Mouse (Mus musculus): ENCODE measurements around the gene Sfswap. TPM values are rescaled to one million over a fixed set of nuclear protein-coding genes. Genes with fewer than 3 reads are reported as not detected.

The Sfswap gene
- polyA plus RNA-seq, 1 experiment from 2014 or later: 45.7 TPM

DNA sequence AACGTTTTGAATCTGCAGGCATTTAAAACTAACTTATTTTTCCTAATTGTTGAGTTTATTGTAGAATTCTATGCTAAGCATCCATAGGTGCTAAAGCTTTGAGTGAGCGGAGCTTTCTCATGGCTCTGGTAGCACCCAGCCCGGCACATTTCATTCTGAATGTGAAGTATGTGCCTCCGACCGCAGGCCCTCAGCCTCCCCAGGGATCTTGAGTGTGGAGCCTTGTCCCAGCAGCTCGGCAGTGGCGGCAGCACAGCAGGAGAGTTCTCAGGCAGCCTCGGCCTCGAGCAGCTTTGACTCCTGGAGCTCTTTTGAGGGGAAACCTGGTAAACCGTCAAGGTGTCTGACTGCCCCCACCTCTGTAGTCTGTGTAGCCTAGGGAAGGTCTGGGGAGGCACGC, 58.3 kb downstream of the Sfswap start:
- Histone ChIP-seq H3K9me3 (ENCODE audit: control insufficient read depth, low read length) (no peaks in the 10 kb centered on the region), H3K27me3 (replicated peaks; ENCODE audit: control insufficient read depth, insufficient read depth, low read length) (no peaks in the 10 kb centered on the region), H3K36me3 (ENCODE audit: control insufficient read depth, insufficient read depth, low read length) (peaks cover 99% of the 10 kb centered on the region), H3K4me3 (ENCODE audit: low read depth, low read length) (no peak overlapping the region), H3K27ac (ENCODE audit: low read depth) (no peak overlapping the region), H3K4me1 (replicated peaks; ENCODE audit: control insufficient read depth, insufficient read depth, low read length) (no peaks in the 10 kb centered on the region), H3K4me2 (ENCODE audit: low read length) (no peak overlapping the region), H3K9ac (ENCODE audit: low read length) (no peak overlapping the region)
- ATAC-seq (replicated peaks; ENCODE audit: low FRiP score, low TSS enrichment, low read depth) (no peak), DNase-seq (ENCODE audit: low spot score) (no peak)
- 79% methylated on average over 11 of the region's 11 CpGs for WGBS

GRCm38 (mm10) chr5:129562342-129562741, 61.3 kb downstream of the Sfswap start:
- Histone ChIP-seq H3K4me2 (ENCODE audit: low read length) (no peak overlapping the region), H3K4me3 (ENCODE audit: low read depth, low read length) (no peak overlapping the region), H3K27me3 (replicated peaks; ENCODE audit: control insufficient read depth, insufficient read depth, low read length) (no peaks in the 10 kb centered on the region), H3K27ac (ENCODE audit: low read depth) (no peak overlapping the region), H3K9me3 (ENCODE audit: control insufficient read depth, low read length) (no peaks in the 10 kb centered on the region), H3K4me1 (replicated peaks; ENCODE audit: control insufficient read depth, insufficient read depth, low read length) (no peaks in the 10 kb centered on the region), H3K36me3 (ENCODE audit: control insufficient read depth, insufficient read depth, low read length) (peaks cover 99% of the 10 kb centered on the region), H3K9ac (ENCODE audit: low read length) (no peak overlapping the region)
- DNase-seq (ENCODE audit: low spot score) (no peak), ATAC-seq (replicated peaks; ENCODE audit: low FRiP score, low TSS enrichment, low read depth) (no peak)
- 91% methylated on average over 8 of the region's 8 CpGs for WGBS

GRCm38 (mm10) chr5:129568596-129568995, 67.6 kb downstream of the Sfswap start:
- Histone ChIP-seq H3K4me2 (ENCODE audit: low read length) (no peak overlapping the region), H3K4me1 (replicated peaks; ENCODE audit: control insufficient read depth, insufficient read depth, low read length) (no peaks in the 10 kb centered on the region), H3K9ac (ENCODE audit: low read length) (no peak overlapping the region), H3K36me3 (ENCODE audit: control insufficient read depth, insufficient read depth, low read length) (peaks cover 85% of the 10 kb centered on the region), H3K27me3 (replicated peaks; ENCODE audit: control insufficient read depth, insufficient read depth, low read length) (no peaks in the 10 kb centered on the region), H3K9me3 (ENCODE audit: control insufficient read depth, low read length) (no peaks in the 10 kb centered on the region), H3K4me3 (ENCODE audit: low read depth, low read length) (no peak overlapping the region), H3K27ac (ENCODE audit: low read depth) (no peak overlapping the region)
- 90% methylated on average over 4 of the region's 4 CpGs for WGBS
- ATAC-seq (replicated peaks; ENCODE audit: low FRiP score, low TSS enrichment, low read depth): no peak
- no peak for DNase-seq (ENCODE audit: low spot score)

- WGBS: 54% methylated on average over 12 of the region's 12 CpGs
- Histone ChIP-seq H3K9me3 (ENCODE audit: control insufficient read depth, low read length) (no peaks in the 10 kb centered on the region), H3K36me3 (ENCODE audit: control insufficient read depth, insufficient read depth, low read length) (no peaks in the 10 kb centered on the region), H3K27me3 (replicated peaks; ENCODE audit: control insufficient read depth, insufficient read depth, low read length) (peaks cover 27% of the 10 kb centered on the region), H3K4me2 (ENCODE audit: low read length) (no peak overlapping the region), H3K4me3 (ENCODE audit: low read depth, low read length) (no peak overlapping the region), H3K27ac (ENCODE audit: low read depth) (no peak overlapping the region), H3K4me1 (replicated peaks; ENCODE audit: control insufficient read depth, insufficient read depth, low read length) (no peaks in the 10 kb centered on the region), H3K9ac (ENCODE audit: low read length) (no peak overlapping the region)
- ATAC-seq (replicated peaks; ENCODE audit: low FRiP score, low TSS enrichment, low read depth) (no peak), DNase-seq (ENCODE audit: low spot score) (no peak)
These were observed 77.2 kb downstream of the Sfswap start for GRCm38 (mm10) chr5:129578201-129578600.

GRCm38 (mm10) chr5:129580046-129580445, 79.0 kb downstream of the Sfswap start:
- no peaks in the 10 kb centered on the region; the same call in 1 of the 2 replicates for H3K4me1 ChIP-seq (replicated peaks; ENCODE audit: control insufficient read depth, insufficient read depth, low read length)
- H3K9ac ChIP-seq (ENCODE audit: low read length): no peak overlapping the region
- DNase-seq (ENCODE audit: low spot score) (no peak), ATAC-seq (replicated peaks; ENCODE audit: low FRiP score, low TSS enrichment, low read depth) (no peak)
- no peaks in the 10 kb centered on the region for H3K36me3 ChIP-seq (ENCODE audit: control insufficient read depth, insufficient read depth, low read length)
- H3K9me3 ChIP-seq (ENCODE audit: control insufficient read depth, low read length): no peaks in the 10 kb centered on the region
- H3K4me3 ChIP-seq (ENCODE audit: low read depth, low read length): no peak overlapping the region
- no peak overlapping the region for H3K4me2 ChIP-seq (ENCODE audit: low read length)
- WGBS: 8% methylated on average over 6 of the region's 6 CpGs
- H3K27ac ChIP-seq (ENCODE audit: low read depth): no peak overlapping the region
- peaks cover 34% of the 10 kb centered on the region for H3K27me3 ChIP-seq (replicated peaks; ENCODE audit: control insufficient read depth, insufficient read depth, low read length)

GRCm38 (mm10) chr5:129580572-129580971, 79.6 kb downstream of the Sfswap start:
- no peaks in the 10 kb centered on the region; the same call in 1 of the 2 replicates for H3K4me1 ChIP-seq (replicated peaks; ENCODE audit: control insufficient read depth, insufficient read depth, low read length)
- no peak overlapping the region for H3K4me2 ChIP-seq (ENCODE audit: low read length)
- DNase-seq (ENCODE audit: low spot score): no peak
- H3K36me3 ChIP-seq (ENCODE audit: control insufficient read depth, insufficient read depth, low read length): no peaks in the 10 kb centered on the region
- 69% methylated on average over 9 of the region's 9 CpGs for WGBS
- H3K27ac ChIP-seq (ENCODE audit: low read depth): no peak overlapping the region
- no peak for ATAC-seq (replicated peaks; ENCODE audit: low FRiP score, low TSS enrichment, low read depth)
- no peaks in the 10 kb centered on the region for H3K9me3 ChIP-seq (ENCODE audit: control insufficient read depth, low read length)
- H3K4me3 ChIP-seq (ENCODE audit: low read depth, low read length): no peak overlapping the region
- H3K9ac ChIP-seq (ENCODE audit: low read length): no peak overlapping the region
- H3K27me3 ChIP-seq (replicated peaks; ENCODE audit: control insufficient read depth, insufficient read depth, low read length): peaks cover 40% of the 10 kb centered on the region

DNA sequence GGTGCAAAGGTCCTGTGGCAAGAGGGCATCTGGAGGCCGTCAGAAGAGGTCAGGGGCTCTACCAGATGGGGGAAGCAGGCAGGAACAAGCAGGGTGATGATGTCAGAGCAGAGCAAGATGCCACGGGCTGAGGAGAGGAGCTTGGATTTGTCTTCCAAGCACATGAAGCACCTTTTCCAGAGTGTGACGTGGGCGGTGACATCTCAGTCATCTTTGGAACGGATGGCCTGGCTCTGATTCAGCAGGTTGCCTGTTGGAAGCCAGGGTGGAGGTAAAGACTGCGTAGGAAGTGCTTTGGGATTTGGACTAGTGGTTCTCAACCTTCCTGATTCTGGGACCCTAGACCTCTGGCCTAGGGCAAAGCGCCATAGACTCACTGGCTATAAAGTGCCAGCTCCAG, 80.0 kb downstream of the Sfswap start:
- Histone ChIP-seq H3K9ac (ENCODE audit: low read length) (no peak overlapping the region), H3K4me3 (ENCODE audit: low read depth, low read length) (no peak overlapping the region), H3K27ac (ENCODE audit: low read depth) (no peak overlapping the region), H3K4me2 (ENCODE audit: low read length) (no peak overlapping the region), H3K9me3 (ENCODE audit: control insufficient read depth, low read length) (no peaks in the 10 kb centered on the region), H3K4me1 (replicated peaks; ENCODE audit: control insufficient read depth, insufficient read depth, low read length) (no peaks in the 10 kb centered on the region; the same call in 1 of the 2 replicates), H3K36me3 (ENCODE audit: control insufficient read depth, insufficient read depth, low read length) (no peaks in the 10 kb centered on the region), H3K27me3 (replicated peaks; ENCODE audit: control insufficient read depth, insufficient read depth, low read length) (peaks cover 43% of the 10 kb centered on the region)
- WGBS: 69% methylated on average over 7 of the region's 7 CpGs
- ATAC-seq (replicated peaks; ENCODE audit: low FRiP score, low TSS enrichment, low read depth) (no peak), DNase-seq (ENCODE audit: low spot score) (no peak)

- no peak overlapping the region for H3K27ac ChIP-seq (ENCODE audit: low read depth)
- peaks cover 50% of the 10 kb centered on the region for H3K27me3 ChIP-seq (replicated peaks; ENCODE audit: control insufficient read depth, insufficient read depth, low read length)
- ATAC-seq (replicated peaks; ENCODE audit: low FRiP score, low TSS enrichment, low read depth): peak; percentile 20; the same call in 1 of the 2 replicates
- H3K4me1 ChIP-seq (replicated peaks; ENCODE audit: control insufficient read depth, insufficient read depth, low read length): peaks cover 4% of the 10 kb centered on the region; the same call in 1 of the 2 replicates
- peak overlapping the region; percentile 99 for H3K4me2 ChIP-seq (ENCODE audit: low read length)
- H3K9ac ChIP-seq (ENCODE audit: low read length): peak overlapping the region; percentile 34; the same call in 1 of the 2 replicates
- DNase-seq (ENCODE audit: low spot score): no peak
- H3K9me3 ChIP-seq (ENCODE audit: control insufficient read depth, low read length): no peaks in the 10 kb centered on the region
- 4% methylated on average over 12 of the region's 12 CpGs for WGBS
- no peaks in the 10 kb centered on the region for H3K36me3 ChIP-seq (ENCODE audit: control insufficient read depth, insufficient read depth, low read length)
- peak overlapping the region; percentile 63 for H3K4me3 ChIP-seq (ENCODE audit: low read depth, low read length)
These were observed 82.3 kb downstream of the Sfswap start for GRCm38 (mm10) chr5:129583331-129583730.

DNA sequence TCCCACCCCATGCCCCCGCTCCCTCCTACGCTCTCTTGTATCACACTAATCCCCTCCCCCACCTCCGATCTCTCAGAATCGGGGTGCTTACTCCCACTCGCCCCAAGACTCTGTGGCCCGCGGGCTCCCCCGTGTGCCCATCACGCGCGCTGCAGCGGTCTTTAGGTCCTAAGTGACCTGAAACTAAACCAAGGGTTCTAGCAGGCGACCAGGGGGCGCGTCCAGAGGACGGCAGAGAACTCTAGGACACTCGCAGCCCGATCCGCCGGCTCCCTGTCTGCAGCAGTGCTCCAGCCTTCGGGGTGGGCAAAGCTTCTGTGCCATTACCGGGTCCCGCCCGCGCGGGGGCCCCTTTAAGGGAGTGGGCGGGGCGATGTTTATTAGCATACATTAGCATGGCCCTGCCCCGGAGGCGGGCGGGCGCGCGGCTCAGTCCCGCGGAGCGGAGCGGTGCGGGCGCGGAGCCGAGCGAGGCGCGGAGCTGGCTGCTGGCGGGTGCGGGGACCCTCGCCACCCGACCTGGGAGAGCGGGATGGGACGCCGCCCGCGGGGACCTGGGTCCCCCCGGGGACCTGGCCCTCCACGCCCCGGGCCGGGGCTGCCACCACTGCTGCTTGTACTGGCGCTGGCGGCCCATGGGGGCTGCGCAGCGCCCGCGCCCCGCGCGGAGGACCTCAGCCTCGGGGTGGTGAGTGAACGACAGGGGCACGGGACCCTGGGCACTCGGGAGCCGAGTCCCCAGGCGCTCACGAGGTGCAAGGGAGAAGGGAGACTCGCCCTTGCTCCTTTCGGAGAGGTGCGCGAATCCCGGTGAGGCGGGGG, 83.0 kb downstream of the Sfswap start, which contains the start of gene Mmp17:
Gene Mmp17, plus strand, starts transcription at position 409 of the 822 bp plus-strand sequence.
- H3K27ac ChIP-seq (ENCODE audit: low read depth): no peak within 1 kb of the TSS
- H3K27me3 ChIP-seq (replicated peaks; ENCODE audit: control insufficient read depth, insufficient read depth, low read length): peaks cover 50% of the 10 kb centered on the region
- peaks cover 4% of the 10 kb centered on the region; the same call in 1 of the 2 replicates for H3K4me1 ChIP-seq (replicated peaks; ENCODE audit: control insufficient read depth, insufficient read depth, low read length)
- no peaks in the 10 kb centered on the region for H3K36me3 ChIP-seq (ENCODE audit: control insufficient read depth, insufficient read depth, low read length)
- H3K9me3 ChIP-seq (ENCODE audit: control insufficient read depth, low read length): no peaks in the 10 kb centered on the region
- peak within 1 kb of the TSS; percentile 45 for H3K9ac ChIP-seq (ENCODE audit: low read length)
- DNase-seq (ENCODE audit: low spot score): peak; percentile 96
- under 1% methylated on average over 68 of the region's 80 CpGs for WGBS
- H3K4me3 ChIP-seq (ENCODE audit: low read depth, low read length): peak within 1 kb of the TSS; percentile 63
- peak within 1 kb of the TSS; percentile 99 for H3K4me2 ChIP-seq (ENCODE audit: low read length)
- peak; percentile 87 for ATAC-seq (replicated peaks; ENCODE audit: low FRiP score, low TSS enrichment, low read depth)
